Mouse (Mus musculus) heart, embryonic 14.5 days (tissue): Measurements from ENCODE around the gene Ube2s. TPM values are rescaled to one million over a fixed set of nuclear protein-coding genes. Genes with fewer than 3 reads are reported as not detected.
"Not testable (repeated sequence)": the region's sequence is repeated elsewhere in the genome, so short reads cannot be mapped to it uniquely, and the experiment has no call there.

Experiments used
- ATAC-seq: fragments of 200-750 bp; cut with Nextera tagmentation; 2 replicates; pipeline ENCODE4 v1.8.0; 2017; ENCODE audit warnings: low read depth, moderate TSS enrichment; ENCODE audit not compliant: insufficient number of reproducible peaks, insufficient read depth, low FRiP score
- H3K27ac ChIP-seq, 2 experiments: fragments of 200-500 bp in 1 of 2; fragments of 300-500 bp in 1 of 2; sonication (generic) in 1 of 2; replicated peaks in 1 of 2; 2 replicates each; pipeline ENCODE4 v1.5.1; 2012 to 2014; ENCODE audit warnings: low read depth in 2 of 2, low read length in 2 of 2, control low read depth in 1 of 2, mild to moderate bottlenecking in 1 of 2, mixed read lengths in 1 of 2; ENCODE audit not compliant: control insufficient read depth in 1 of 2, insufficient read depth in 1 of 2
- H3K27me3 ChIP-seq: fragments of 300-500 bp; sonication (generic); 2 replicates; pipeline ENCODE4 v1.6.1; 2014; ENCODE audit warnings: mild to moderate bottlenecking, low read length, control low read depth; ENCODE audit not compliant: control insufficient read depth, insufficient read depth
- H3K36me3 ChIP-seq: fragments of 300-500 bp; sonication (generic); 2 replicates; pipeline ENCODE4 v1.6.1; 2014; ENCODE audit warnings: mild to moderate bottlenecking, control low read depth, low read length, mixed read lengths; ENCODE audit not compliant: control insufficient read depth, insufficient read depth
- H3K4me1 ChIP-seq, 2 experiments: fragments of 200-500 bp in 1 of 2; fragments of 300-500 bp in 1 of 2; sonication (generic) in 1 of 2; 2 replicates each; pipeline ENCODE4 v1.6.1; 2012 to 2014; ENCODE audit warnings: low read length in 2 of 2, control low read depth in 1 of 2, mixed read lengths in 1 of 2; ENCODE audit not compliant: control insufficient read depth in 2 of 2, insufficient read depth in 2 of 2
- H3K4me2 ChIP-seq: fragments of 300-500 bp; sonication (generic); 2 replicates; pipeline ENCODE4 v1.6.1; 2014; ENCODE audit warnings: mild to moderate bottlenecking, low read length
- H3K4me3 ChIP-seq, 2 experiments: fragments of 200-500 bp in 1 of 2; fragments of 300-500 bp in 1 of 2; sonication (generic) in 1 of 2; 2 replicates each; pipeline ENCODE4 v1.5.1; 2012 to 2014; ENCODE audit warnings: low read length in 2 of 2, mild to moderate bottlenecking in 2 of 2, control low read depth in 1 of 2, low read depth in 1 of 2, moderate library complexity in 1 of 2; ENCODE audit not compliant: control insufficient read depth in 1 of 2, insufficient read depth in 1 of 2
- H3K9ac ChIP-seq: fragments of 300-500 bp; sonication (generic); 2 replicates; pipeline ENCODE4 v1.6.1; 2014; ENCODE audit warnings: mild to moderate bottlenecking, low read length
- H3K9me3 ChIP-seq: fragments of 300-500 bp; sonication (generic); 2 replicates; pipeline ENCODE4 v1.6.1; 2016; ENCODE audit warnings: low read length, control low read depth; ENCODE audit not compliant: control insufficient read depth
- WGBS: fragments of 180-500 bp; shearing (Covaris S2); extraction: QIAGEN DNeasy Blood & Tissue Kit; methylation state at CpG from one replicate; pipeline ENCODE4 v1.1.7; 2014; 5-methylcytosine and 5-hydroxymethylcytosine counted together
- polyA plus RNA-seq: library from polyadenylated mRNA; unstranded; fragments of >200 nt; fragmentation: Nextera tagmentation; extraction: Ambion mirVana; gene quantifications from 2 replicates; pipeline ENCODE4 v1.2.1, GENCODE M21; 2014

Gene Ube2s
- polyA plus RNA-seq = 237 and 408 TPM in 2 replicates

GRCm38 (mm10) chr7:4812303-4813104 lies at the start of gene Ube2s:
Gene Ube2s, minus strand, starts transcription at chr7:4812590.
- peak within 1 kb of the TSS; percentile 92 for H3K9ac ChIP-seq
- H3K27me3 ChIP-seq = no peaks in the 10 kb centered on the region
- H3K4me3 ChIP-seq = peak within 1 kb of the TSS; percentile 78 to 99
- peak; percentile 99 for ATAC-seq
- peaks cover 8 to 27% of the 10 kb centered on the region in 2 experiments for H3K4me1 ChIP-seq
- peak within 1 kb of the TSS; percentile 82 for H3K4me2 ChIP-seq
- H3K9me3 ChIP-seq = no peaks in the 10 kb centered on the region
- H3K27ac ChIP-seq = peak within 1 kb of the TSS; percentile 98 to 99
- under 1% methylated on average over 62 of the region's 62 CpGs for WGBS
- H3K36me3 ChIP-seq = peaks cover 33% of the 10 kb centered on the region

DNA sequence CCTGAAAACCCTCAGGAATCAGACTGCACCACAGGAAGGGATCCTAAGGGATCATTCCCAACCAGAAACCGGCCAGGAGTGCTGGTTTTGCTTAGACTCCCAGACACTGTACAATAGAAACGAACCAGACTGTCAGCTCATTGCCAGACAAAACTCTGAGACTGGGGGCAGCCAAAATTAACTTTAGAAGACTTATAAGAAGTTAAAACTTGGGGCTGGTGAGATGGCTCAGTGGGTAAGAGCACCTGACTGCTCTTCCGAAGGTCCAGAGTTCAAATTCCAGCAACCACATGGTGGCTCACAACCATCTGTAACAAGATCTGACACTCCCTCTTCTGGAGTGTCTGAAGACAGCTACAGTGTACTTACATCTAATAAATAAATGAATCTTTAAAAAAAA lies 48.5 kb upstream of the Ube2s start:
- peaks cover 2 to 10% of the 10 kb centered on the region in 2 experiments for H3K4me1 ChIP-seq
- H3K4me2 ChIP-seq, H3K27me3 ChIP-seq, H3K27ac ChIP-seq, H3K4me3 ChIP-seq, H3K9me3 ChIP-seq, H3K9ac ChIP-seq, ATAC-seq, H3K36me3 ChIP-seq: not testable (repeated sequence)
- 78% methylated on average over 3 of the region's 3 CpGs for WGBS

DNA sequence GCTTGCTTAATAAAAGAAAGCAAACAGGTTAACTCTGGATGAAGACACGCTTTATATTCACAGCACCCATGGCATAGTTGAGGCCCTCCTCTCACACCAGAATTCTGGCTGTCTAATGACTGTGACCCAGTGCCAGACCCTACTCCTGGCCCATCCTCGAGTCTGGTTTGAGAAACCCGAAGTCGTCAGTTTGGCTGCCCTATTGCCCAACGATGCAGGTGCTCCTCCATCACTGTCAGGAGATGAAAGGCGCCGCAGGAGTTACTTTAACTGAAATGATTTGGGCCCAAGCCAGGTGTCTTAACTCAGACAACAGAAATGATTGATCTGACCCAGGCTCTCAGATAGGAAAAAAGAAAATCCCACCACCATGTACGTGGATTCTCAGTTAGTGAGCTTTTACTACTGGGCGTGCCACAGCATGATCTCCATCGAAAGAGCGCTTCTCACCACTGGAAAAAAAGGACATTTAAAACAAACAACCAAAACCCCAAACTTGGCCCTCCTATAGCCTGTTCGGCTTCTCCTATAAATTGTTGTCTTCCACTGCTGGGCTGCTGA lies 47.1 kb upstream of the Ube2s start:
- H3K4me1 ChIP-seq = peaks cover 2 to 6% of the 10 kb centered on the region in 2 experiments
- H3K36me3 ChIP-seq = no peaks in the 10 kb centered on the region
- H3K27ac ChIP-seq = no peak overlapping the region
- H3K27me3 ChIP-seq = peaks cover 5% of the 10 kb centered on the region; the same call in 1 of the 2 replicates
- H3K4me2 ChIP-seq = no peak overlapping the region
- no peak overlapping the region for H3K4me3 ChIP-seq
- no peak overlapping the region for H3K9ac ChIP-seq
- no peak for ATAC-seq
- 70% methylated on average over 12 of the region's 12 CpGs for WGBS
- H3K9me3 ChIP-seq = no peaks in the 10 kb centered on the region

DNA sequence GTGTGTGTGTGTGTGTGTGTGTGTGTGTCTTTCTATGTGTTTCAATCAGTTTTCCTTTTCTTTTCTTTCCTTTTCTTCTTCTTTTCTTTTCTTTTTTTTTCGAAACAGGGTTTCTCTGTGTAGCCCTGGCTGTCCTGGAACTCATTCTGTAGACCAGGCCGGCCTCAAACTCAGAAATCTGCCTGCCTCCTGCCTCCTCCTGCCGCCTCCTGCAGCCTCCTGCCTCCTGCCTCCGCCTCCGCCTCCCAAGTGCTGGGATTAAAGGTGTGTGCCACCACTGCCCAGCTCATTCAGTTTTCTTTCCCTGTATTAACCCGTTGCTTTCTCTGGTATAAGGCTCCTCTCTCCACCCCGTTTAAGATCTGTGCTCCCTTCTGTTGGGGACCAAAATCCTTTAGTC lies 44.9 kb upstream of the Ube2s start:
- 46% methylated on average over 7 of the region's 7 CpGs for WGBS
- ATAC-seq = no peak
- no peak overlapping the region for H3K27ac ChIP-seq

GRCm38 (mm10) chr7:4856508-4856907 lies 44.1 kb upstream of the Ube2s start:
- no peaks in the 10 kb centered on the region for H3K4me1 ChIP-seq
- no peaks in the 10 kb centered on the region for H3K9me3 ChIP-seq
- H3K4me2 ChIP-seq = no peak overlapping the region
- no peaks in the 10 kb centered on the region for H3K36me3 ChIP-seq
- H3K27me3 ChIP-seq = peaks cover 5% of the 10 kb centered on the region; the same call in 1 of the 2 replicates
- H3K4me3 ChIP-seq = no peak overlapping the region
- no peak overlapping the region for H3K27ac ChIP-seq
- 78% methylated on average over 9 of the region's 9 CpGs for WGBS
- H3K9ac ChIP-seq = no peak overlapping the region
- ATAC-seq = no peak

More for the DNA sequence above, 44.9 kb upstream of the Ube2s start:
- Histone ChIP-seq H3K27me3 (peaks cover 5% of the 10 kb centered on the region; the same call in 1 of the 2 replicates), H3K9ac (no peak overlapping the region), H3K9me3 (no peaks in the 10 kb centered on the region), H3K36me3 (no peaks in the 10 kb centered on the region), H3K4me3 (no peak overlapping the region), H3K4me1 (no peaks in the 10 kb centered on the region), H3K4me2 (no peak overlapping the region)

DNA sequence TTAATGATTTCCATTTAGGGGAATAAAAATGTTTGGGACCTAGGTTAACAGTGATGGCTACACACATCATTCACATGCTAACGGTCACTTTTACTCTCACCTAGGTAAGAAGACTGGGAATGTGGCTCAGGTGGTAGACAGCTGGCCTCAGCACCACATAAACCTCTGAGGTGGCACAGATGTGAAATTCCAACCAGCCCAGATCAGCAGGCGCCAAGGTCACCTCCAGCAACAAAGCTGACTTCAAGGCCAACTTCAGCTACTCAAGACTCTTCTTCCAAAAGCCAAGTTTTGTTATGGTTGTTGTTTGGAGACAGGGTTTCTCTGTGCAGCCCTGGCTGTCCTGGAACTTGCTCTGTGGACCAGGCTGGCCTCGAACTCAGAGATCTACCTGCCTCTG lies 41.2 kb upstream of the Ube2s start:
- no peaks in the 10 kb centered on the region; the same call in 1 of the 2 replicates for H3K27me3 ChIP-seq
- ATAC-seq = no peak
- no peak overlapping the region for H3K4me2 ChIP-seq
- no peaks in the 10 kb centered on the region for H3K36me3 ChIP-seq
- H3K27ac ChIP-seq = no peak overlapping the region
- H3K9me3 ChIP-seq = no peaks in the 10 kb centered on the region
- WGBS = 65% methylated on average over 3 of the region's 3 CpGs
- no peaks in the 10 kb centered on the region for H3K4me1 ChIP-seq
- H3K4me3 ChIP-seq = no peak overlapping the region
- no peak overlapping the region for H3K9ac ChIP-seq

- Histone ChIP-seq H3K27ac (no peak overlapping the region), H3K9me3 (no peaks in the 10 kb centered on the region), H3K9ac (no peak overlapping the region), H3K36me3 (no peaks in the 10 kb centered on the region), H3K27me3 (peaks cover 5% of the 10 kb centered on the region; the same call in 1 of the 2 replicates), H3K4me3 (no peak overlapping the region), H3K4me1 (no peaks in the 10 kb centered on the region), H3K4me2 (no peak overlapping the region)
- ATAC-seq = no peak
- WGBS = 66% methylated on average over 8 of the region's 8 CpGs
Measured at GRCm38 (mm10) chr7:4851315-4851688, 38.9 kb upstream of the Ube2s start.
